Mouse (Mus musculus) stomach, postnatal 0 days (tissue): ENCODE measurements around the gene Msgn1.

Source experiments
- CTCF ChIP-seq: IDR thresholded peaks from 2 replicates; pipeline ENCODE4 v1.5.1; 2016; ENCODE audit warnings: antibody characterized with exemption, low read depth, mild to moderate bottlenecking, moderate library complexity
- EP300 ChIP-seq: optimal IDR thresholded peaks from 2 replicates; pipeline ENCODE3; 2016; ENCODE audit warnings: antibody characterized with exemption

- TF ChIP-seq CTCF: no peak
- no peak for TF ChIP-seq EP300
These were observed 4.8 kb downstream of the Msgn1 start for GRCm38 (mm10) chr12:11203694-11204665.
